Mouse (Mus musculus) forebrain, embryonic 13.5 days (tissue): Measurements from ENCODE around the gene Nrxn2. TPM values are rescaled to one million over a fixed set of nuclear protein-coding genes. Genes with fewer than 3 reads are reported as not detected.

Experiments
- ATAC-seq: fragments of 200-750 bp; cut with Nextera tagmentation; 2 replicates; pipeline ENCODE4 v1.8.0; 2017
- H3K27ac ChIP-seq: fragments of 300-500 bp; sonication (generic); 2 replicates; pipeline ENCODE4 v1.5.1; 2015; ENCODE audit warnings: inconsistent platforms, mild to moderate bottlenecking, moderate library complexity
- H3K27me3 ChIP-seq: fragments of 300-500 bp; sonication (generic); 2 replicates; pipeline ENCODE4 v1.6.1; 2015; ENCODE audit warnings: mild to moderate bottlenecking, inconsistent platforms
- H3K36me3 ChIP-seq: fragments of 300-500 bp; sonication (generic); 2 replicates; pipeline ENCODE4 v1.6.1; 2015; ENCODE audit warnings: mild to moderate bottlenecking, inconsistent platforms; ENCODE audit not compliant: poor library complexity, severe bottlenecking
- H3K4me1 ChIP-seq: fragments of 300-500 bp; sonication (generic); 2 replicates; pipeline ENCODE4 v1.6.1; 2015; ENCODE audit warnings: inconsistent platforms
- H3K4me2 ChIP-seq: fragments of 300-500 bp; sonication (generic); 2 replicates; pipeline ENCODE4 v1.6.1; 2015; ENCODE audit warnings: inconsistent platforms, mild to moderate bottlenecking, moderate library complexity
- H3K4me3 ChIP-seq: fragments of 300-500 bp; sonication (generic); 2 replicates; pipeline ENCODE4 v1.5.1; 2015; ENCODE audit warnings: mild to moderate bottlenecking, inconsistent platforms
- H3K9ac ChIP-seq: fragments of 300-500 bp; sonication (generic); 2 replicates; pipeline ENCODE4 v1.6.1; 2015; ENCODE audit warnings: mild to moderate bottlenecking, inconsistent platforms
- H3K9me3 ChIP-seq: fragments of 300-500 bp; sonication (generic); replicated peaks from 2 replicates; pipeline ENCODE4 v1.6.1; 2016; ENCODE audit warnings: inconsistent platforms
- WGBS: fragments of 180-500 bp; shearing (Covaris S2); methylation state at CpG from one replicate; pipeline ENCODE4 v1.1.7; 2015; 5-methylcytosine and 5-hydroxymethylcytosine counted together
- polyA plus RNA-seq: library from polyadenylated mRNA; unstranded; fragments of >200 nt; fragmentation: Nextera tagmentation; extraction: Ambion mirVana; gene quantifications from 2 replicates; pipeline ENCODE4 v1.2.1, GENCODE M21; 2015

Gene Nrxn2
- polyA plus RNA-seq, 1 experiment from 2014 or later = 16.9 TPM

DNA sequence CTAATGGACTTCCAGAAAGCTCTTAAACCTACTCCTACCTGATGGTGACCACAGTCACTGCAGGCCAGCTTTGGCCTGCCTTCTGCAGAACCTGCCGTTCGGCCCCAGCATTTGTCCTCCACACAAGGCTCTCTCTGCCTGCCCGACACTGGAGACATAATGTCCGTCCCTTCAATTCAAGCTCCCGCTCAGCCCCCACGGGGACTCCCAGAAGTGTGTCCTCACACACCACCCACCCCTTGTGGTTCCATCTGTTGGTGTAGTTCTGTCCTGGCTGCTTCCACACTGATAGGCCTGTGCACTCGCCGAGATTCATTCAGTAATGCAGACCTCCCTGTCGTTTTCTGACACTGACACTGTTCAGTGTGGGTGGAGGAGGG, 2.7 kb downstream of the Nrxn2 start:
- Histone ChIP-seq H3K4me1 (peaks cover 90% of the 10 kb centered on the region), H3K9ac (peak overlapping the region; percentile 86), H3K4me2 (peak overlapping the region; percentile 80), H3K27ac (no peak overlapping the region), H3K36me3 (no peaks in the 10 kb centered on the region), H3K27me3 (peaks cover 29% of the 10 kb centered on the region), H3K9me3 (no peaks in the 10 kb centered on the region), H3K4me3 (peak overlapping the region; percentile 67)
- no peak for ATAC-seq
- WGBS = 70% methylated on average over 9 of the region's 9 CpGs

- peak overlapping the region; percentile 80; the same call in 1 of the 2 replicates for H3K4me2 ChIP-seq
- WGBS = 64% methylated on average over 7 of the region's 7 CpGs
- no peaks in the 10 kb centered on the region for H3K36me3 ChIP-seq
- no peak overlapping the region for H3K27ac ChIP-seq
- peaks cover 90% of the 10 kb centered on the region for H3K4me1 ChIP-seq
- no peak overlapping the region for H3K4me3 ChIP-seq
- H3K9ac ChIP-seq = no peak overlapping the region
- no peaks in the 10 kb centered on the region for H3K9me3 ChIP-seq
- ATAC-seq = no peak
- H3K27me3 ChIP-seq = peaks cover 33% of the 10 kb centered on the region
These were observed 3.5 kb downstream of the Nrxn2 start for GRCm38 (mm10) chr19:6422014-6422413.

GRCm38 (mm10) chr19:6423241-6423640, 4.7 kb downstream of the Nrxn2 start:
- H3K4me3 ChIP-seq = no peak overlapping the region
- H3K9ac ChIP-seq = no peak overlapping the region
- peaks cover 90% of the 10 kb centered on the region for H3K4me1 ChIP-seq
- H3K27ac ChIP-seq = no peak overlapping the region
- no peak for ATAC-seq
- H3K36me3 ChIP-seq = peaks cover 3% of the 10 kb centered on the region; the same call in 1 of the 2 replicates
- H3K9me3 ChIP-seq = no peaks in the 10 kb centered on the region
- peak overlapping the region; percentile 28 for H3K4me2 ChIP-seq
- H3K27me3 ChIP-seq = peaks cover 45% of the 10 kb centered on the region
- WGBS = 80% methylated on average over 16 of the region's 16 CpGs

DNA sequence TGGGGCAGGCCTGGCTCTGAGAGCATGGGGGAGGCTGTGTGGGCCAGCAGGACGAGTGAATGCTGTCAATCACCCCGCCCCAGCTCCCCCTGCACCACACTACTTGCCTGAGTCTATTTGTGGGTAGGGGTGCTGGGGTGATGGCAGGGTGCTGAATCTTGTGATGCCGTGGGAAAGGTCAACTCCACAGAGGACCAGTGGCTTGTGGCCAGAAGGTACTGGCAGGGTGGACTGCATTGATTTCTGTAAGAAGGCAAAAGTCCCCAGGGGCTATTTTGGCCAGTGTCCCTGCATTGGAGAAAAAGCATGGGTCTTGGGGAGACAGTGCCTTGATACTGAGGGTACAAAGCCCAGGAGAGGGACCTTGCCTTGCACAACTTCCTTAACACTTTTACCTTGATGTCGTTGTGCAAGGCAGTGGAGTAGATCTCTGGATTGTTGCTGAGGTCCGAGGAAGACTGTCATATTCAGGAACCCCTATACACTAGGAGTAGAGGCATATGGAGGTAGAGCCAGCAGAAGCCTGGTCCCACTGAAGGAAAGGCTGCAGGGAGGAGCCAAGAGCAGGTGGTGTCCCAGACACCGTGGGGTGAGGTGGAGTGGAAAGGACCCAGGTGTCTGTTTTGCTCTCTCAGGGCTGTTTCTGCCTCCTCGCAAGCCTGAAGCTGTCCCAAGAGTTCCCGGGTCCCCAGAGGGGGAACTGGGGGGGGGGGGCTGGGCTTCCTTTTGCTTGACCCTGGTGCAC, 5.8 kb downstream of the Nrxn2 start:
- Histone ChIP-seq H3K4me2 (0 out of 2 replicates have a peak overlapping the region, but pooled peaks have one; percentile 38), H3K4me1 (peaks cover 100% of the 10 kb centered on the region), H3K9me3 (no peaks in the 10 kb centered on the region), H3K27ac (peak overlapping the region; percentile 70; the same call in 1 of the 2 replicates), H3K36me3 (peaks cover 8% of the 10 kb centered on the region; the same call in 1 of the 2 replicates), H3K4me3 (no peak overlapping the region; the same call in 1 of the 2 replicates), H3K9ac (no peak overlapping the region), H3K27me3 (peaks cover 56% of the 10 kb centered on the region)
- no peak for ATAC-seq
- 65% methylated on average over 8 of the region's 8 CpGs for WGBS

- H3K9ac ChIP-seq = 0 out of 2 replicates have a peak overlapping the region, but pooled peaks have one; percentile 2
- peak; percentile 44 for ATAC-seq
- peaks cover 96% of the 10 kb centered on the region for H3K4me1 ChIP-seq
- no peak overlapping the region for H3K4me3 ChIP-seq
- peaks cover 8% of the 10 kb centered on the region; the same call in 1 of the 2 replicates for H3K36me3 ChIP-seq
- peaks cover 56% of the 10 kb centered on the region for H3K27me3 ChIP-seq
- peak overlapping the region; percentile 38 for H3K4me2 ChIP-seq
- H3K27ac ChIP-seq = peak overlapping the region; percentile 70
- 23% methylated on average over 5 of the region's 5 CpGs for WGBS
- no peaks in the 10 kb centered on the region for H3K9me3 ChIP-seq
These were observed 7.1 kb downstream of the Nrxn2 start for GRCm38 (mm10) chr19:6425595-6425994.

- Histone ChIP-seq H3K4me2 (peak overlapping the region; percentile 62), H3K4me1 (peaks cover 92% of the 10 kb centered on the region), H3K27me3 (peaks cover 55% of the 10 kb centered on the region), H3K27ac (peak overlapping the region; percentile 54), H3K4me3 (peak overlapping the region; percentile 36), H3K9me3 (no peaks in the 10 kb centered on the region), H3K9ac (no peak overlapping the region), H3K36me3 (peaks cover 8% of the 10 kb centered on the region; the same call in 1 of the 2 replicates)
- ATAC-seq = peak; percentile 44; the same call in 1 of the 2 replicates
- 7% methylated on average over 13 of the region's 13 CpGs for WGBS
These were observed 8.4 kb downstream of the Nrxn2 start for GRCm38 (mm10) chr19:6426703-6427500.

DNA sequence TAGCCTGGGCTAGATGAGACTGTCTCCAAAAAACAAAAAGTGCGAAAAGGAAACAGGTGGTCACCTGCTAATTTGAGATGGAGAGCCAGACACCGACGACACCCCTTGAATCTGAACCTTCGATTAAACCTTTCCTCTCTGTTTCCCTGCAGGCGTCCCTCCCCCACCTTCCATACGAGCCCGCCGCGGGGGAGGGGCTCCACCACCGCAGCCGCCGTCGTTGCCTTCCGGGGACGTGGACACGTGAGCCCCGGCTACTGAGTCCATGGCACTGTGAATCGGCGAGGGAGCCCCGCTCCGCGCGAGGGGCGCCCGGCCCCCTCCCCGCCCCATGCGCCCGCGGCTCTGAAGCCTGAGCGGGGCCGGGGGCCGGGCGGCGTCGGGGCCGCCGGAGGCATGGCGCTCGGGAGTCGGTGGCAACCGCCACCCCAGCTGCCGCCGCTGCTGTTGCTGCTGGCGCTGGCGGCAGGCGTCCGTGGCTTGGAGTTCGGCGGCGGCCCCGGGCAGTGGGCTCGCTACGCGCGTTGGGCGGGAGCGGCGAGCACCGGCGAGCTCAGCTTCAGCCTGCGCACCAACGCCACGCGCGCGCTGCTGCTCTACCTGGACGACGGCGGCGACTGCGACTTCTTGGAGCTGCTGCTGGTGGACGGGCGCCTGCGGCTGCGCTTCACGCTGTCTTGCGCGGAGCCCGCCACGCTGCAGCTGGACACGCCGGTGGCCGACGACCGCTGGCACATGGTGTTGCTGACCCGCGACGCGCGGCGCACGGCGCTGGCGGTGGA, 9.3 kb downstream of the Nrxn2 start:
- Histone ChIP-seq H3K27me3 (peaks cover 55% of the 10 kb centered on the region), H3K36me3 (peaks cover 8% of the 10 kb centered on the region; the same call in 1 of the 2 replicates), H3K4me3 (peak overlapping the region; percentile 36), H3K9me3 (no peaks in the 10 kb centered on the region), H3K27ac (peak overlapping the region; percentile 54), H3K9ac (peak overlapping the region; percentile 43), H3K4me1 (peaks cover 86% of the 10 kb centered on the region), H3K4me2 (peak overlapping the region; percentile 62)
- ATAC-seq = peak; percentile 14; the same call in 1 of the 2 replicates
- WGBS = 2% methylated on average over 71 of the region's 94 CpGs

DNA sequence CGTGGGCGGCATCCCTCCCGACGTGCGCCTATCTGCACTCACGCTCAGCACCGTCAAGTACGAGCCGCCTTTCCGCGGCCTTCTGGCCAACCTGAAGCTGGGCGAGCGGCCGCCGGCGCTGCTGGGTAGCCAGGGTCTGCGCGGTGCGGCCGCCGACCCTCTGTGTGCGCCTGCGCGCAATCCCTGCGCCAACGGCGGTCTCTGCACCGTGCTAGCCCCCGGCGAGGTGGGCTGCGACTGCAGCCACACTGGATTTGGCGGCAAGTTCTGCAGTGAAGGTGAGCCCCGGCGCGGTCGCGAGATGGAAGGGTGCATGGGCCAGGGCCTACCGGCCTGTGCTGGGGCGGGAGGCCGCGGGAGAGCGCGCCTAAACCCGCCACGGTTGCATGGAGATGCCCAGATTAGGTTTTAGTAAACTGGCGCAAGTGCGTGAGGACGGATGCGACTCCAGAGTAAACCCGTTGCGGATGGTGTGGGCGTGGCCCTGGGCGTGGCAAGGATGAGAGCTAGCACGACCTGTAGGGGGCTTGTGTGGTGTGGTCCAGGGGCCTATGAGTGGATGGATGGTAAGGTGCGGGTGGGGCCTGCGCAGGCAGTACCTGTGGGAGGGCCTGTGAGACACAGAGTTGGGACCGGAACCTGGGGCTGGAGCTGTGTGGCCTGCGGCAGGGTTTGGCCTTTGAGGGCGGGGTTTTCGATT, 10.1 kb downstream of the Nrxn2 start:
- H3K4me2 ChIP-seq = peak overlapping the region; percentile 62
- peak; percentile 54 for ATAC-seq
- no peaks in the 10 kb centered on the region for H3K9me3 ChIP-seq
- H3K27ac ChIP-seq = no peak overlapping the region
- H3K27me3 ChIP-seq = peaks cover 54% of the 10 kb centered on the region
- peaks cover 8% of the 10 kb centered on the region; the same call in 1 of the 2 replicates for H3K36me3 ChIP-seq
- peak overlapping the region; percentile 43 for H3K9ac ChIP-seq
- WGBS = under 1% methylated on average over 60 of the region's 60 CpGs
- peaks cover 84% of the 10 kb centered on the region for H3K4me1 ChIP-seq
- H3K4me3 ChIP-seq = peak overlapping the region; percentile 36

DNA sequence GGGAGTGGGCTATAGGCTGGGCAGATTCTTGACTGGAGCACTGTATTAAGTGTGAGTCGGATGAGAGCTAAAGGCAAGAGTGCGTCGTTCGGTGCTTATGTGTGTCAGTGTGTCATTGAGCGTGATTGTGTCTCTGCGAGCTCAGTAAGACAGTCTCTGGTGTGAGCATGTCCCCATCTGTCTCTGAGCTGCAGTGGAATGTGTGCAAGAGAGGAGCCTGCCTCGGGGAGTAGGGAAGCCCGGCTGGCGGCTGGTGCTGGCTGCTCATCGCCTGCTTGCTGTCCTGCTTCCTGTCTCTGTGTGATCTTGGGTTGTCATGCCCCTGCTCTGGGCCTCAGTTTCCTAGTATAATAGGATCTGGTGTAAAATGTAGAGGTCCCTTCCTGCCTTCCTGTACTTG, 24.5 kb downstream of the Nrxn2 start:
- no peaks in the 10 kb centered on the region for H3K36me3 ChIP-seq
- 73% methylated on average over 10 of the region's 10 CpGs for WGBS
- no peaks in the 10 kb centered on the region for H3K9me3 ChIP-seq
- peaks cover 61% of the 10 kb centered on the region for H3K4me1 ChIP-seq
- no peak overlapping the region for H3K4me3 ChIP-seq
- no peak overlapping the region for H3K9ac ChIP-seq
- no peak for ATAC-seq
- H3K4me2 ChIP-seq = no peak overlapping the region
- H3K27ac ChIP-seq = peak overlapping the region; percentile 21; the same call in 1 of the 2 replicates
- H3K27me3 ChIP-seq = no peaks in the 10 kb centered on the region

GRCm38 (mm10) chr19:6445761-6446423, 27.4 kb downstream of the Nrxn2 start:
- H3K36me3 ChIP-seq = no peaks in the 10 kb centered on the region
- peak overlapping the region; percentile 77 for H3K27ac ChIP-seq
- H3K9me3 ChIP-seq = no peaks in the 10 kb centered on the region
- peak overlapping the region; percentile 51 for H3K9ac ChIP-seq
- 3% methylated on average over 10 of the region's 10 CpGs for WGBS
- H3K4me2 ChIP-seq = peak overlapping the region; percentile 54
- H3K4me1 ChIP-seq = peaks cover 64% of the 10 kb centered on the region
- H3K4me3 ChIP-seq = peak overlapping the region; percentile 18
- ATAC-seq = peak; percentile 92
- H3K27me3 ChIP-seq = no peaks in the 10 kb centered on the region
